Mouse (Mus musculus) embryo, embryonic 10 days (tissue): ENCODE measurements around the gene Paqr3.

Source experiments
- DNase-seq: peaks from one replicate; pipeline ENCODE4 v3.0.0-alpha.2; 2015; ENCODE audit warnings: low spot score

Paqr3 gene

GRCm38 (mm10) chr5:97111207-97111910, at the start of gene Paqr3:
Gene Paqr3 (minus strand): TSS chr5:97111596.
- peak; percentile 96 for DNase-seq

- no peak for DNase-seq
Observed at GRCm38 (mm10) chr5:97154688-97155087, 43.3 kb upstream of the Paqr3 start.

GRCm38 (mm10) chr5:97135331-97135730, 23.9 kb upstream of the Paqr3 start:
- DNase-seq = no peak

- DNase-seq = no peak
Observed at GRCm38 (mm10) chr5:97129589-97129988, 18.2 kb upstream of the Paqr3 start.

GRCm38 (mm10) chr5:97128242-97129226, 17.1 kb upstream of the Paqr3 start:
- DNase-seq = peak; percentile 88

GRCm38 (mm10) chr5:97127284-97127683, 15.9 kb upstream of the Paqr3 start:
- no peak for DNase-seq

GRCm38 (mm10) chr5:97126005-97126404, 14.6 kb upstream of the Paqr3 start:
- peak; percentile 80 for DNase-seq

- no peak for DNase-seq
Observed at GRCm38 (mm10) chr5:97125459-97125970, 14.1 kb upstream of the Paqr3 start.

- DNase-seq = no peak
Observed at GRCm38 (mm10) chr5:97124977-97125376, 13.6 kb upstream of the Paqr3 start.

GRCm38 (mm10) chr5:97110697-97111096, 699 bp downstream of the Paqr3 start:
- DNase-seq = no peak

- no peak for DNase-seq
Observed at GRCm38 (mm10) chr5:97110133-97110532, 1.3 kb downstream of the Paqr3 start.

GRCm38 (mm10) chr5:97108333-97108732, 3.1 kb downstream of the Paqr3 start:
- DNase-seq = no peak

- no peak for DNase-seq
Observed at GRCm38 (mm10) chr5:97099954-97100353, 11.4 kb downstream of the Paqr3 start.

GRCm38 (mm10) chr5:97097631-97098041, 13.8 kb downstream of the Paqr3 start:
- peak; percentile 43 for DNase-seq

GRCm38 (mm10) chr5:97095335-97095734, 16.1 kb downstream of the Paqr3 start:
- DNase-seq = no peak

GRCm38 (mm10) chr5:97092970-97093369, 18.4 kb downstream of the Paqr3 start:
- DNase-seq = no peak

GRCm38 (mm10) chr5:97090034-97090784, 21.2 kb downstream of the Paqr3 start:
- no peak for DNase-seq

GRCm38 (mm10) chr5:97089426-97089825, 22.0 kb downstream of the Paqr3 start:
- no peak for DNase-seq

GRCm38 (mm10) chr5:97088231-97088630, 23.2 kb downstream of the Paqr3 start:
- DNase-seq = no peak

GRCm38 (mm10) chr5:97087746-97088145, 23.6 kb downstream of the Paqr3 start:
- DNase-seq = no peak

- no peak for DNase-seq
Observed at GRCm38 (mm10) chr5:97087030-97087630, 24.3 kb downstream of the Paqr3 start.

- no peak for DNase-seq
Observed at GRCm38 (mm10) chr5:97085071-97085470, 26.3 kb downstream of the Paqr3 start.
